Mouse (Mus musculus) WW6 (cell line): ENCODE results near the gene Thegl.
"Not testable (repeated sequence)": the region's sequence is repeated elsewhere in the genome, so short reads cannot be mapped to it uniquely, and the experiment has no call there.

Source experiments
- DNase-seq: peaks from one replicate; pipeline ENCODE4 v3.0.0-alpha.2; 2013; ENCODE audit warnings: low read depth, low spot score

Thegl gene

GRCm38 (mm10) chr5:77094510-77095491 is 79.0 kb downstream of the Thegl start:
- no peak for DNase-seq

- not testable (repeated sequence) for DNase-seq
Observed at GRCm38 (mm10) chr5:77096194-77096593, 80.4 kb downstream of the Thegl start.

- no peak for DNase-seq
Observed at GRCm38 (mm10) chr5:77097686-77098085, 81.9 kb downstream of the Thegl start.

- DNase-seq: no peak
Observed at GRCm38 (mm10) chr5:77098874-77099273, 83.1 kb downstream of the Thegl start.

- no peak for DNase-seq
Observed at GRCm38 (mm10) chr5:77099317-77099996, 83.6 kb downstream of the Thegl start.

DNA sequence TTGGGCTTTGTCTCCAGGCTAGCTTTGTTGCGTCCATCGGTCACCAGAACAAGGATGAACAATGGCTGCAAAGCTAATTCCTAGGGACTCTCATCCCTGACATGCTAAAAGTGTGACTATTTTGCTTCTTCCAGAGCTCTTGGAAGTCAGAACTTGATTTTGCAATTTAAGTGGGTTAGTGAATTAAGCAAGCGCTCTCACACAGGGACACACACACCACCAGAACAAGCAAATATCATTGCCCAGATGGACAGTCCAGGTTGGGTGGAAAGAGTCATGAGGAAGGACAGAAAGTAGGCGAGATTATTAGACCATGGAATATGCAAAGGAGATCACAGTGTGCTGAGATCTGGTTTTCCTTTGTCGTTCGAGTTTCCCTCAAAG is 84.2 kb downstream of the Thegl start:
- DNase-seq: no peak

- no peak for DNase-seq
Observed at GRCm38 (mm10) chr5:77100691-77101090, 84.9 kb downstream of the Thegl start.

- DNase-seq: no peak
Observed at GRCm38 (mm10) chr5:77102522-77103365, 86.9 kb downstream of the Thegl start.

- DNase-seq: no peak
Observed at GRCm38 (mm10) chr5:77107146-77107822, 91.5 kb downstream of the Thegl start.

DNA sequence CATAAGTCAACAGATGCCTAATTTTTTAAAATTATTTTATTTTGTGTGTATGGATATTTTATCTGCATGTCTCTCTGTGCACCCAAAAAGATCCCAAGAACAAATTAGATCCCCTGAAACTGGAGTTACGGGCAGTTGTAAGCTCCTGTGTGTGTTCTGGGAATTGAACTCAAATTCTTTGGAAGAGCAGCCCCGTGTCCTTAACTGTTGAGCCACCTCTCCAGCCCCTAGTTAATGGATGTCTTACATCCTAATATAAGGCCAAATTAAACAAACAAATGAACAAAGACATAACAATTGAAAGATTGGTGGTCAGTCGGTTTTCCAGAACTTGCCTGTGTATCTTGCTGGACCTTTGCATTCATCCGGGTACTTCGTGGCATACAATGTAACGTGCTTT is 93.0 kb downstream of the Thegl start:
- no peak for DNase-seq

DNA sequence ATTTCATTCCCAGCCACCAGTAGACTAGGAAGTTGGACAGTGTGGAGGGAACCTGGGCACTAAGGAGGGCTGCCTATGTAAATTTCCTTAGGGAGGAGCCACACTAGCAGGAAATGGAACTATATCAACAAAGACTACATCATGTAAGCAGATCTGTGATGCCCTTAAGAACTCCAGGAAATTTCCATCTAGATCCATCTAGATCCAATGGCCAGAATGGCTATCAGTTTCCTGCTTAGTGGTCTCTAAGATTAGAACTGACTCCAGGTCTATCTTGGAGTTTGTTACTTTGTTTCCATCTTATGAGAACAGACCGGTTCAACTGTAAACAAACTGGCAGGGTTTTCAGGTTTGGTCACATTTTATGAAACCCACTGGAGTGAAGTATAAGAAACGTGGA is 94.0 kb downstream of the Thegl start:
- no peak for DNase-seq
